Mouse (Mus musculus) forebrain, postnatal 0 days (tissue): Measurements from ENCODE around the gene Ppp1r12c. TPM values are rescaled to one million over a fixed set of nuclear protein-coding genes. Genes with fewer than 3 reads are reported as not detected.
A peak's percentile ranks its signal among the peaks of the same experiment; 100 is the strongest.

Source experiments
- ATAC-seq: fragments of 200-750 bp; cut with Nextera tagmentation; 2 replicates; pipeline ENCODE4 v1.8.0; 2017; ENCODE audit warnings: mild to moderate bottlenecking, moderate library complexity
- DNase-seq: peaks from one replicate; pipeline ENCODE4 v3.0.0-alpha.2; 2015
- H3K27ac ChIP-seq: fragments of 300-500 bp; sonication (generic); 2 replicates; pipeline ENCODE4 v1.5.1; 2014; ENCODE audit warnings: low read depth, mild to moderate bottlenecking, antibody characterized with exemption, low read length, moderate library complexity, mixed read lengths
- H3K27me3 ChIP-seq: fragments of 300-500 bp; sonication (generic); 2 replicates; pipeline ENCODE4 v1.6.1; 2014; ENCODE audit warnings: mild to moderate bottlenecking, low read length, mixed read lengths; ENCODE audit not compliant: insufficient read depth
- H3K36me3 ChIP-seq: fragments of 300-500 bp; sonication (generic); 2 replicates; pipeline ENCODE4 v1.6.1; 2014; ENCODE audit warnings: mild to moderate bottlenecking, moderate library complexity; ENCODE audit not compliant: insufficient read depth
- H3K4me1 ChIP-seq: fragments of 300-500 bp; sonication (generic); 2 replicates; pipeline ENCODE4 v1.6.1; 2014; ENCODE audit warnings: antibody characterized with exemption; ENCODE audit not compliant: insufficient read depth
- H3K4me2 ChIP-seq: fragments of 300-500 bp; sonication (generic); 2 replicates; pipeline ENCODE4 v1.6.1; 2014; ENCODE audit warnings: low read depth, mild to moderate bottlenecking, moderate library complexity
- H3K4me3 ChIP-seq: fragments of 300-500 bp; sonication (generic); 2 replicates; pipeline ENCODE4 v1.5.1; 2014; ENCODE audit warnings: low read depth, low read length, mixed read lengths
- H3K9ac ChIP-seq: fragments of 300-500 bp; sonication (generic); 2 replicates; pipeline ENCODE4 v1.6.1; 2014; ENCODE audit warnings: mild to moderate bottlenecking
- H3K9me3 ChIP-seq: fragments of 300-500 bp; sonication (generic); 2 replicates; pipeline ENCODE4 v1.6.1; 2016; ENCODE audit warnings: low read length
- CTCF ChIP-seq: sonication (generic); IDR thresholded peaks from 2 replicates; pipeline ENCODE4 v1.5.1; 2016; ENCODE audit warnings: antibody characterized with exemption, control low read depth, low read depth
- WGBS: fragments of 180-500 bp; shearing (Covaris S2); extraction: QIAGEN DNeasy Blood & Tissue Kit; methylation state at CpG from one replicate; pipeline ENCODE4 v1.1.7; 2014; 5-methylcytosine and 5-hydroxymethylcytosine counted together
- polyA plus RNA-seq: library from polyadenylated mRNA; unstranded; fragments of >200 nt; fragmentation: Nextera tagmentation; extraction: Ambion mirVana; gene quantifications from 2 replicates; pipeline ENCODE4 v1.2.1, GENCODE M21; 2015
- total RNA-seq: library from RNA; depleted of rRNA; stranded (reverse); fragments of >200 nt; gene quantifications from 2 replicates; pipeline ENCODE4 v1.2.3, GENCODE M21; 2014

Ppp1r12c gene
- total and polyA plus RNA-seq, 2 experiments from 2014 or later: 35.1 to 94.2 TPM

- Histone ChIP-seq H3K4me2 (no peak overlapping the region), H3K36me3 (no peaks in the 10 kb centered on the region), H3K4me1 (no peaks in the 10 kb centered on the region; the same call in 1 of the 2 replicates), H3K4me3 (no peak overlapping the region), H3K9ac (no peak overlapping the region), H3K9me3 (no peaks in the 10 kb centered on the region), H3K27me3 (peaks cover 7% of the 10 kb centered on the region; the same call in 1 of the 2 replicates), H3K27ac (no peak overlapping the region)
- DNase-seq: no peak
- WGBS: 67% methylated on average over 6 of the region's 6 CpGs
- ATAC-seq: no peak
- no peak for TF ChIP-seq CTCF
Measured at GRCm38 (mm10) chr7:4515853-4516252, 14.4 kb upstream of the Ppp1r12c start.

GRCm38 (mm10) chr7:4513829-4514712, 12.6 kb upstream of the Ppp1r12c start:
- H3K4me2 ChIP-seq: no peak overlapping the region
- TF ChIP-seq CTCF: no peak
- DNase-seq: no peak
- H3K27me3 ChIP-seq: no peaks in the 10 kb centered on the region
- no peaks in the 10 kb centered on the region for H3K4me1 ChIP-seq
- no peaks in the 10 kb centered on the region for H3K36me3 ChIP-seq
- ATAC-seq: no peak
- no peaks in the 10 kb centered on the region for H3K9me3 ChIP-seq
- no peak overlapping the region for H3K4me3 ChIP-seq
- H3K9ac ChIP-seq: no peak overlapping the region
- no peak overlapping the region for H3K27ac ChIP-seq
- 51% methylated on average over 6 of the region's 6 CpGs for WGBS

GRCm38 (mm10) chr7:4513236-4513635, 11.8 kb upstream of the Ppp1r12c start:
- H3K27me3 ChIP-seq: no peaks in the 10 kb centered on the region
- H3K4me3 ChIP-seq: no peak overlapping the region
- no peaks in the 10 kb centered on the region for H3K9me3 ChIP-seq
- no peak for ATAC-seq
- WGBS: 32% methylated on average over 13 of the region's 13 CpGs
- DNase-seq: no peak
- TF ChIP-seq CTCF: peak; percentile 71
- H3K27ac ChIP-seq: no peak overlapping the region
- no peak overlapping the region for H3K4me2 ChIP-seq
- H3K9ac ChIP-seq: no peak overlapping the region
- H3K36me3 ChIP-seq: no peaks in the 10 kb centered on the region
- no peaks in the 10 kb centered on the region for H3K4me1 ChIP-seq

- Histone ChIP-seq H3K36me3 (no peaks in the 10 kb centered on the region), H3K9me3 (no peaks in the 10 kb centered on the region), H3K27me3 (no peaks in the 10 kb centered on the region), H3K9ac (no peak overlapping the region), H3K4me2 (no peak overlapping the region), H3K4me3 (no peak overlapping the region), H3K27ac (no peak overlapping the region), H3K4me1 (no peaks in the 10 kb centered on the region)
- 84% methylated on average over 8 of the region's 8 CpGs for WGBS
- DNase-seq (no peak), ATAC-seq (no peak)
- TF ChIP-seq CTCF: no peak
Measured at GRCm38 (mm10) chr7:4511489-4512224, 10.2 kb upstream of the Ppp1r12c start.

GRCm38 (mm10) chr7:4509863-4510608, 8.6 kb upstream of the Ppp1r12c start:
- no peak overlapping the region for H3K4me2 ChIP-seq
- peak; percentile 69 for TF ChIP-seq CTCF
- 12% methylated on average over 24 of the region's 24 CpGs for WGBS
- H3K4me1 ChIP-seq: no peaks in the 10 kb centered on the region
- no peak overlapping the region for H3K4me3 ChIP-seq
- no peaks in the 10 kb centered on the region for H3K36me3 ChIP-seq
- no peaks in the 10 kb centered on the region for H3K27me3 ChIP-seq
- peak; percentile 65 for DNase-seq
- H3K9ac ChIP-seq: no peak overlapping the region
- H3K9me3 ChIP-seq: no peaks in the 10 kb centered on the region
- H3K27ac ChIP-seq: no peak overlapping the region
- peak; percentile 83 for ATAC-seq

GRCm38 (mm10) chr7:4508739-4509116, 7.2 kb upstream of the Ppp1r12c start:
- no peak overlapping the region for H3K4me3 ChIP-seq
- DNase-seq (no peak), ATAC-seq (no peak)
- no peaks in the 10 kb centered on the region for H3K36me3 ChIP-seq
- H3K9me3 ChIP-seq: no peaks in the 10 kb centered on the region
- 90% methylated on average over 8 of the region's 8 CpGs for WGBS
- no peak overlapping the region for H3K4me2 ChIP-seq
- no peak overlapping the region for H3K27ac ChIP-seq
- no peak for TF ChIP-seq CTCF
- H3K27me3 ChIP-seq: no peaks in the 10 kb centered on the region
- H3K4me1 ChIP-seq: no peaks in the 10 kb centered on the region
- no peak overlapping the region for H3K9ac ChIP-seq
